Mouse (Mus musculus): ENCODE results near the gene Apbb1ip.

DNA sequence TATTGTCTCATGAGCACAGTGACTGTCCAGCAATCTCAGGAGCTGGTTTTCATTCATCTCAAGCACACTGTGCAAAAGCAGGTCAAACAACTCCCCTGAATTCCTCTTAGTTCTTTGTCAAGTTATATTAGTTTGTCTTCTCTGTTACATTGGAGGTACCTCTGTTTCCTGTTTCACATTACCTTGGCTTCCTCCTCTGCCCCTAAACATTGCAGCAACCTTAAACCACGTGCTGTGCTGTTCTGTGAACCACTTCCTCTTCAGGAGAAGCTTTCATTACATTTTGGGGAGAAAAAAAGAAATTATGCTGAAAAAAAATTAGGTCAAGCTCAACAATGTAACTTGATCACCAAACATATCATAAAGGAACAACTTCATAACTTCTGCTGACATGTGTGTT is 33.4 kb downstream of the Apbb1ip start:
- no peak for TF ChIP-seq CTCF (IDR thresholded peaks at IDR 0.05; ENCODE audit: extremely low read depth, insufficient read depth, low read length)
- TF ChIP-seq POLR2A (IDR thresholded peaks at IDR 0.05; ENCODE audit: extremely low read depth, insufficient read depth, low read length): no peak
